Mouse (Mus musculus) naive thymus-derived CD4-positive, alpha-beta T cell, adult 2 months (primary cell): ENCODE results near the gene Aldh18a1.
A peak's percentile ranks its signal among the peaks of the same experiment; 100 is the strongest.

Experiments used
- DNase-seq: peaks from one replicate; pipeline ENCODE4 v3.0.0-alpha.2; 2011; ENCODE audit warnings: low read depth

The Aldh18a1 gene

GRCm38 (mm10) chr19:40526367-40527014, 61.8 kb downstream of the Aldh18a1 start:
- no peak for DNase-seq

DNA sequence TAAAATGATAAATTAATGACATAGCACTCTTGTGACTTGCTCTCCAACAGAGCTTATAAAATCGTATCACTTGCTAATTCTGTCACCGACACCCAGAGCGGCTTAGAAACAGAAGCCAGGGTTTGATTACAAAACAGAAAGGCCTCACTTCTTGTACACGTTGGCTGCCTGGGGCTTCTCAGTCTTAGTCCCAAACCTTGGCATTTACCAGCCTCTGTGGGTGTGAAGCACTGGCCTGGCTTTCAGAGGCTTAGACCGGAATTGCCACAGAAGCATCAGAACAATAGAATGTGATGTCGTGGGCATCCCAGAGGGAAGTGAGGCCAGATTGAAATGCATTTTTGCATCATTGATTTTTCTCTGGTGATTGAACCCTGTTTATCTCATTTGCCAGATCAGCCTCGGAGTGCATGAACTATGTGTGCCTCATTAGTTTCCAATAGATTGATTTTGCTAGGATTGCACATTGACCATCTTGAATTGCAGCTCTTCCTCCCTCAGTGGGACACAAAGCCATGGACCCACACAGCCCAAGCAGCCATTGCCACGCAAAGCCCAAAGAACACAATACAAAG, 64.7 kb downstream of the Aldh18a1 start:
- no peak for DNase-seq

DNA sequence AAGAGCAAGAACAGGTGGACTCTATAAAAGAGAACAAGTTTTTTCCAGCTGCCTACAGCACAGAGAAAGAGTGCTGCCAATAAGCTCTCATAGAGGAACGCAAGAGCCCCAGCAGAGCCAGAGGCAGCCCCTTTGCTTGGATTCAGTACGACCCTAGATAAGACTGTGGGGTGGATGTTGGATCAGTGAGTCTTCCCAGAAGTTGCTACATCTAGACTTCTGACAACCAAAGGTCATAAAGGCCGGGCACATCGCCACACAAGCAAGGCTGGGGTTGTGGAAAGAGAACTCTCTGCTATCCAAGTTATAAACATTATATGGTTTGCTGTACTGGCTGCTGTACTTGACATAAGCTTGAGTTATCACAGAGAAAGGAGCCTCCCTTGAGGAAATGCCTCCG, 67.9 kb downstream of the Aldh18a1 start:
- DNase-seq: no peak

DNA sequence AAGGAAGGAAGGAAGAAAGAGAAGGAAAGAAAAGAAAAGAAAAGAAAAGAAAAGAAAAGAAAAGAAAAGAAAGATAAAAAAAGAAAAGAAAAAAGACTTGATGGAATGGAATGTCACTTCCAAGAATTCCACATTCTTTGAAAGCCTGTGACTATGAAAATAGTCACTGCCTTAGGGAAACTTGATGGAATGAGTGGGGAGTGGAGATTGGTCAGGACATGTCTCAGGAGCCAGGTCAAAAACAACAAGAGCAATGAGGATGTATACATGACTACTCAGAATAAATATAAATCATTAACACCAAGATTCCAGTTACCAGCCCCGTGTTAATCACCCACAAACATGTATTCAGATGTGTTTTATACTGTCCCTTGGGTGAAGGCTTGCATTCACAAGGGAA, 69.6 kb downstream of the Aldh18a1 start:
- no peak for DNase-seq

GRCm38 (mm10) chr19:40515596-40515995, 72.7 kb downstream of the Aldh18a1 start:
- no peak for DNase-seq

- peak; percentile 18 for DNase-seq
These were observed 73.9 kb downstream of the Aldh18a1 start for GRCm38 (mm10) chr19:40514376-40514775.

DNA sequence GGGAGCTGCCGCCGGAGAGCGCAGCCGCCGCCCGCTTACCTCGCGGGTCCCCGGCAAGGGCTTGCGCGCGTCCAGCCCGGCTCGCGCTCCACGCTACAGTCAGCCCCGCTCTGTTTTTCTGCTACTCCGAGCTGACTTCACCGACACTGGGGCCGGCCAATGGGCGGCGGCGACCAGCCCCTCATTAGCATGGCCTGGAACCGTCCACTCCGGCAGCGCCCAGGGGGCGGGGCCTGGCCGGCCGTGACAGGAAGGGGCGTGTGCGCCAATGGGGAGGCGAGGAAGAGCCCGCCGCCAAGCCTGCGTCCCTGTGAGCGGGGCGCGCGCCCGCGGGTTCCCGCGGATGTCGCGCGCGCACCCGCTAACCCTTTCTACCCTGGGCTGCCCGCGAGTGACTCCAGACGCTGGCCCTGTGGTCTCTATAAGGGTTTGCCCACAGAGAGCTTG, 74.6 kb downstream of the Aldh18a1 start, which contains the start of gene Sorbs1:
Gene Sorbs1 (minus strand): TSS at position 148 of the 447 bp plus-strand sequence.
- peak; percentile 96 for DNase-seq

DNA sequence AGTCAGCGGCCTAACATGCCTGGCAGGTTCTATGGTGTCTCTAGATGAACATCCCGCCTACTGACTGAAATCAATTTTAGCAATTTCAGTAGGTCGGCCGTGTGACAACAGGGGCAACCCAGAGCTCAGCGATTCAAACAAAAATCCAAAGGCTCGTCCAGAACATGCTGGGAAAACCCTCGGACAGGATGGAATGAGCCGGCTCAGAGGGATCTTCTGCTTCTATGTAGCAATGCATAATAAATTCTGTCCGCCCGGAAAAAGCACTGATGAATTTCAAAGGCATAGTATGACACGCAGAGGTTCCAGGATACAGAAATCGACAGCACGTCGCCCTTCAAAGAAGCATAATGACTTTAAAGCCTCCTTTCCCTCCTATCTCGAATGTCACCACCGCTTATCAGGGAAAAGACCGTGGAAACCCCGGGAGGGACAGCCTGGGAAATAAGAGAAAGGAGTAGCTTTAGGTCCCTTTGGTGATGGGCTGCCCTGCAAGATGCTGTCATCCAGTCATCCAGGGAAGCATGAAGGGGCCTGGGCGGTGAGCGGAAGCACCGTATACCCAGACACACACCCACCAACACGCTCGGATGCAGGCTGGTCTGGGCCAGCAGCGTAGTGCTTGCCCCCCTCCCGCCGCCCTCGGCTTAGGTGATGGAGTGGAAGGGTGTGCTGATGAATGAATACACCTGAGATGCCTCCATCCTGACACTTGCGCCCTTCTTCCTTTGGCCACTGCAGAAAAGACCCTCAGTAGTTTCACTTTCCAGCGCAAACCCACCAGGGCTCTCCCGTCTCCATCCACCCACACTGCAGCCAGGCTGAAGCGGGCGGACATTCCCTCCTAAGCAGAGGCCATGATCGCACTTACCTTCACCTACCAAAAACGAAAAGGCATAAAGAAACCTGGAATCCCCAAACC, 75.5 kb downstream of the Aldh18a1 start:
- peak; percentile 62 for DNase-seq

- DNase-seq: peak; percentile 23
These were observed 76.5 kb downstream of the Aldh18a1 start for GRCm38 (mm10) chr19:40511679-40512309.

DNA sequence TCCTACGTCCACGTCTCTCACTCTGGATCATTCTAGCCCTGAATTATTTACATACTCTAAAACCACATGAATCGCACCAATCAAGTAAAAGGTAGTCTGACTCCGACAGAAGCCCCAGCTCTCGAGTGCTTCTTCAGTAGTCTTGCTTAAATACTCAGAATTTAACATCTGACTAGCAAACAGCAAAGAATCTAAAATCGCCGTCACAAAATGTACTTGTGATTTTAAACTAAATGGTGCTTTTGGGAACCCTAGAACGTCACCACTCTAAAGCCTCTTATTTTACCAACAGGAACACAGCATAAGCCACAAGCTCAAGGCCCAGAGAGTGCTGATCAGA, 77.2 kb downstream of the Aldh18a1 start:
- no peak for DNase-seq

DNA sequence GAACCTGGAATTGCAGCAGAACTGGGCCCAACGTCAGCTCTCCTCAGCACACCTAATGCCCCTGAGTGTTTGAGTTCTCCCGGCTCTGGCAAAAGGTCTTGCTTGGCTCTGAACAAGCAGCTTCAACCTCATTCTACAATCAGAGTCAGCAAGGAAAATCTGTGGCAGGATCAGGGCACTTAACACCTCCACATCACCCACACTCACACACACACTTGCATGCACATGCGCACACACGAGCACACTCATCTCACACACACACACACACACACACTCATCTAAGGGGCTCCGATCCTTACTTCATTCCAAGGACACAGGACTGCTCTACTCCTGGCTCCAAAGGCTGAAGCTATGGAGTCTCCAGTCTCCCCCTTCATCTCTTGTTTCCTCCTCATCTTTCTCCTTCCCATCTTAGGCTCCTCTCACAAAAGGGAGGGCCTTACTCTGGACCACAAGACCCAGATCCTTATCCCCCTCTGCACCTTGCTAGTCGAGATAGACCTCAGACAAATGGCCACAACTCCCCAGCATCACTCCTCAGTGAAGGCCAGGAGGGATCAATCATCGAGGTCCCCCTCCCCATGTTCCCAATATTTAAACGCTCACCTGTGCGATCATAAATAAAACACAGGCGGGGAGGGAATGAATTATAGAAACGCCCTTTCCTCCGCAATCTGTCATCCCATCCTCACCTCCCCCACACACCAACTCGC, 77.7 kb downstream of the Aldh18a1 start:
- no peak for DNase-seq

DNA sequence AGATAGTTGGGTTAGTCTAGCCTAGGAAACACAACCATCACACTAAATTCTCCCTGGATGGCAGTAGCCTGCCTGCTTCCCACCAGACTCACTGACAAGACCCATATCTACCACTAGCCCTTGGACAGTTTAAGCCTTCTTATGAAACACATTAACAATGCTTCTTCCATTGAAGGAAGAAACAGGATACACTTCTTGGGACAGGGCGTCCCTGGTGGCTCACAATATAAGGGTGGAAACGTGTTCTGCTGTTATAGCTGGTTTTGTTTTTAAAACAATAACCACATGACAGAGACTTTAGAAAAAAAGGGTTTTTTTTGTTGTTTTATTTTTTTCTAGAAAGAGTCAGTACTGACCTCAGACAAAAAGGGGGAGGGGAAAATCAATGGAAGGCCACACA, 79.0 kb downstream of the Aldh18a1 start:
- DNase-seq: no peak

- DNase-seq: peak; percentile 42
These were observed 79.4 kb downstream of the Aldh18a1 start for GRCm38 (mm10) chr19:40508851-40509250.

- no peak for DNase-seq
These were observed 81.3 kb downstream of the Aldh18a1 start for GRCm38 (mm10) chr19:40506965-40507364.

DNA sequence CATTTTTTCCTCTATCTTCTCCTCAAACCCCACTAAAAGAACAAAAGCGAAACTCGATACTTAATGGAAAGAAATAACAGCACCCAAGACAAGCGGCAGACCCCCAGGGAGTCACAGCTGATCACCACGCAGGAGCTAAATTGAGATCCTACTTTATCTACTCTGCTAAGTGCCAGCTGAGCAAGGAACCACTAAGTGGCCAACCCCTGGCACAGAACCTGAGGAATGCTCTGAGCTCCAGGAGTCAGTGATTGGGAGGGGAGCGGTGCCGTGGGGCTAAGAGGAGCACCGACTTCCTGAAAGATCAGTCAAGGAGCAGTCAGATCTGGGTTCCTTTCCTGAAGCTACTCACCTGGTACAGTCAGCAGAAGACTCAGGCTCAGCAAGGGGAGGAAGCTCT, 83.9 kb downstream of the Aldh18a1 start:
- DNase-seq: no peak
